Mouse (Mus musculus) embryonic fibroblast, embryonic 13.5 days (primary cell): ENCODE results near the gene Hoxa3.

Experiments
- CTCF ChIP-seq: IDR thresholded peaks from 2 replicates; pipeline ENCODE4 v1.5.1; 2011; ENCODE audit warnings: mild to moderate bottlenecking, control low read depth, low read length, moderate library complexity, borderline replicate concordance; ENCODE audit not compliant: insufficient read depth
- POLR2A ChIP-seq: IDR thresholded peaks from 2 replicates; pipeline ENCODE4 v1.6.1; 2011; ENCODE audit warnings: low read depth, mild to moderate bottlenecking, control low read depth, low read length, moderate library complexity

GRCm38 (mm10) chr6:52172501-52172900, 40.6 kb downstream of the Hoxa3 start:
- TF ChIP-seq CTCF (no peak), POLR2A (peak; percentile 55)
